Mouse (Mus musculus): ENCODE measurements around the gene Rhot2. TPM values are rescaled to one million over a fixed set of nuclear protein-coding genes. Genes with fewer than 3 reads are reported as not detected.

The Rhot2 gene
- polyA plus RNA-seq, 1 experiment from 2014 or later, result 26.4 TPM

DNA sequence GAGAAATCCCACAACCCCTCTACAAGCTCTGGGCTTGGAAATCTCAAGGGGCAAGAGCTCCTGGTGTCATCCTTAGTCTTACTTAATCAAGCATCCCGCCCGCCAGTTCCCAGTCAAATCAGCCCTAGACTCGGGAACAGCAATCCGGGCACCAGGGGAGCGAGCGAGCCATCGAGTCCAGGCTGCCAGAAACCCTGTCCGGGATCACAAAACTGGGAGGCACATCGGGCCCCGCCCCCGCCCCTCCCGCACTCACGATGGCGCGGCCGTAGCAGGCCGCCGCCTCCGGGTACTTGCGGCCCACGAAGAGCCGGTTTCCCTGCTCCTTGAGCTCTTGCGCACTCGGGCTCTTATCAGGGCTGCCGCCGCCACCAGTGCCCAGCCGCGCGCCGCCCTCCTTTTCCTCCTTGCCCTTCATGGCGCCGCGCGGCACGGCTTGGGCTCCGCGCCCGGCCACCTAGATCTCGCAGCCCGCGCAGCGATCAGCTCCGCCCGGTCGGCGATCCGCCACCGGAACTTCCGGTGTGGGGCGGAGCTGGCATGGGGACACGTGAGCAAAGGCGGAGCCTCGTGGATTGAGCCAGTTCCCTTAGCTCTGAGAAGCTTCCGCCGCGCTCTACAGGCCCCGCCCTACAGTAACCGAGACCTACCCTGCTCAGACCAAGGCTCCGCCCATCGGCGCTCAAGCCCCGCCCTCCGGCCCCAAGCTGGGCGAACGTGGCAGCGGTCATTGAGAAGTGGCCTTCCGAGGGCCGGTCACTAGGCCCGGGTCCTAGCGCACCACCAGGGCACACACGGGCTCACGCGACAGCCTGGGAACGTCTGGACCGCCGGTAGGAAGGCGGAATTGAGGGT is 12.0 kb downstream of the Rhot2 start:
- Histone ChIP-seq H3K27ac (peak overlapping the region; percentile 95), H3K27me3 (no peaks in the 10 kb centered on the region), H3K9ac (peak overlapping the region; percentile 93), H3K4me2 (peak overlapping the region; percentile 98), H3K4me1 (peaks cover 79% of the 10 kb centered on the region), H3K9me3 (no peaks in the 10 kb centered on the region), H3K36me3 (peaks cover 47% of the 10 kb centered on the region), H3K4me3 (peak overlapping the region; percentile 86)
- ATAC-seq (ENCODE audit: insufficient number of reproducible peaks, insufficient read depth, low FRiP score, low TSS enrichment, low read depth), result peak; percentile 85
- under 1% methylated on average over 71 of the region's 77 CpGs for WGBS

DNA sequence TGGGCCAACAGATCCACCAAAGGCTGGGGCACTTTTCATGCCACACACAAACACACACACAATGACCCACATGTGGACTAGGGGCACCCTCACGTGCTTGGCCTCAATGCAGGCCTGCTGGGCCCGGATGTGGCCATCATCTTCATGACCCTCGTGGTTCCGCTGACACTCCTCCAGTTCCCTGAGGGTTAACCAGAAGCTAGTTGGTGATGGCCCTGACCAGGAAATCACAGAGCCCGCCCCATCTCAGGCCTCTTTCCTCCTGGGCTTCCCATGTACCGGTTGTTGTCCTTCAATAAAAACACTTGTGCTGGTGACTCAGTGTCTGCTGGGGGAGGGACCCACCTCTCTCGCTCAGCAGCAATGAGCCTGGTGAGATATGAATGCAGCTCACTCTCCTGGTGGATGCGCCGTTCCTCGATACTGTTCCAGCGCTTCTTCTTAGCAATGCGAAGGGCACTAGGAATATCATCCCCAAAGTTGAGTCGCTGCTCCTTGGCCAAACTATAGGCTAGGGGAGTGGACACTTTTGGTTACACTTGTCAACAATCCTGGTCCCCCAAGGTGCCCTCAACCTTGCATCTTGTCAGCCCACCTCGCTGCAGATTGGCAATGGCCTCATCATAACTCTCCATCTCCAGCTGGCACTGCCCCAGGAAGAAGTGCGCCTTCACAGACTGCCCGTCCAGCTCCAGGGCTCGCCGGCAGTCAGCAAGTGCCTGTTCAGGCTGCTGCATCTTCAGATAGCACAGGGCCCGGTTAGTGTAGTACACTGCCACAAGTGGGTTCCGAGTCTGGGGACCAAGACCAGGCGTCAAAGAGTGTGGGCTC is 13.0 kb downstream of the Rhot2 start:
- WGBS, result 63% methylated on average over 21 of the region's 21 CpGs

DNA sequence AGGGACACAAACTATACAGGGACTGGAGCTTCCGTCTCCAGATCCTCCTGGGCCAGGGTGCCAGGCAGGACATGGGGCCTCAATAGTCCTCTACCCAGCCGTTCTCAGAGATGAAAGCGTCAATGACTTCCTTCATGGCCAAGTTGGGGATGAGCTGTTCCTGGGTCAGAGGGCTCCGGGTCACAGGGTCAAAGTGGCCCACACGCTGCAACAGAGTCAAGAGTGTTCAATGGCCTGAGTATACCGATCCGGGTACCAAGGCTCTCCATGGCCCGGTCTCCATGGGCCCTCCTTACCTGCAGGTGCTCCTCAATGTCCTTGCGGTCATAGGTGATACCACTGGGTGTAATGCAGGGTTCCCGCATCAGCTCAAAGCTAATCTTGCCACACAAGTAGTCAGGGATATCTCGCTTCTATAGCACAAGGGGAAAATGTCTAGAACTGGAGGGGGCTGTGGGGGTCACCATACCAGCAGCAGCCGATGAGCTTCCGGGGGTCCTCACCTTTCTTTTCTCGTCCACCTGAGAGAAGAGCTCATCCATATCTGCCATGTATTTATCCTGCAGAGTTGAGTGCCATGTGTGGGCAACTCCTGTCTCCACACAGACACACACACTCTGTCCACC is 13.7 kb downstream of the Rhot2 start:
- H3K9me3 ChIP-seq, result no peaks in the 10 kb centered on the region
- peaks cover 70% of the 10 kb centered on the region for H3K4me1 ChIP-seq
- no peak for ATAC-seq (ENCODE audit: insufficient number of reproducible peaks, insufficient read depth, low FRiP score, low TSS enrichment, low read depth)
- peak overlapping the region; percentile 98 for H3K4me2 ChIP-seq
- H3K27ac ChIP-seq, result no peak overlapping the region
- H3K36me3 ChIP-seq, result peaks cover 62% of the 10 kb centered on the region
- H3K9ac ChIP-seq, result peak overlapping the region; percentile 93
- no peaks in the 10 kb centered on the region for H3K27me3 ChIP-seq
- WGBS, result 83% methylated on average over 14 of the region's 14 CpGs
- H3K4me3 ChIP-seq, result peak overlapping the region; percentile 86

More for the DNA sequence above, 13.0 kb downstream of the Rhot2 start:
- H3K9ac ChIP-seq, result peak overlapping the region; percentile 93
- no peaks in the 10 kb centered on the region for H3K9me3 ChIP-seq
- ATAC-seq (ENCODE audit: insufficient number of reproducible peaks, insufficient read depth, low FRiP score, low TSS enrichment, low read depth), result no peak
- peaks cover 70% of the 10 kb centered on the region for H3K4me1 ChIP-seq
- peak overlapping the region; percentile 98 for H3K4me2 ChIP-seq
- no peaks in the 10 kb centered on the region for H3K27me3 ChIP-seq
- H3K27ac ChIP-seq, result peak overlapping the region; percentile 95
- peaks cover 56% of the 10 kb centered on the region for H3K36me3 ChIP-seq
- H3K4me3 ChIP-seq, result peak overlapping the region; percentile 86

- Histone ChIP-seq H3K9me3 (no peaks in the 10 kb centered on the region), H3K9ac (no peak overlapping the region; the same call in none of the 2 replicates), H3K27me3 (no peaks in the 10 kb centered on the region), H3K4me1 (peaks cover 67% of the 10 kb centered on the region), H3K4me2 (peak overlapping the region; percentile 81), H3K27ac (no peak overlapping the region), H3K4me3 (peak overlapping the region; percentile 86; the same call in 1 of the 2 replicates), H3K36me3 (peaks cover 62% of the 10 kb centered on the region)
- no peak for ATAC-seq (ENCODE audit: insufficient number of reproducible peaks, insufficient read depth, low FRiP score, low TSS enrichment, low read depth)
- WGBS, result 80% methylated on average over 4 of the region's 4 CpGs
Observed at GRCm38 (mm10) chr17:25830200-25830753, 14.4 kb downstream of the Rhot2 start.

- Histone ChIP-seq H3K4me1 (peaks cover 67% of the 10 kb centered on the region), H3K4me3 (peak overlapping the region; percentile 60), H3K9ac (peak overlapping the region; percentile 81), H3K9me3 (no peaks in the 10 kb centered on the region), H3K36me3 (peaks cover 56% of the 10 kb centered on the region), H3K27me3 (no peaks in the 10 kb centered on the region), H3K27ac (peak overlapping the region; percentile 92), H3K4me2 (peak overlapping the region; percentile 81)
- WGBS, result 39% methylated on average over 8 of the region's 8 CpGs
- no peak for ATAC-seq (ENCODE audit: insufficient number of reproducible peaks, insufficient read depth, low FRiP score, low TSS enrichment, low read depth)
Observed at GRCm38 (mm10) chr17:25829558-25830017, 15.1 kb downstream of the Rhot2 start.

GRCm38 (mm10) chr17:25828712-25829557 is 15.7 kb downstream of the Rhot2 start, which contains the start of gene Jmjd8:
Gene Jmjd8, plus strand, starts transcription at chr17:25828867.
- WGBS, result under 1% methylated on average over 32 of the region's 32 CpGs
- H3K36me3 ChIP-seq, result peaks cover 55% of the 10 kb centered on the region

GRCm38 (mm10) chr17:25828223-25828594 is 16.4 kb downstream of the Rhot2 start:
- H3K27me3 ChIP-seq, result no peaks in the 10 kb centered on the region
- H3K9me3 ChIP-seq, result no peaks in the 10 kb centered on the region
- peak overlapping the region; percentile 92; the same call in 1 of the 2 replicates for H3K27ac ChIP-seq
- 81% methylated on average over 8 of the region's 8 CpGs for WGBS
- H3K36me3 ChIP-seq, result peaks cover 55% of the 10 kb centered on the region
- H3K4me1 ChIP-seq, result peaks cover 64% of the 10 kb centered on the region
- ATAC-seq (ENCODE audit: insufficient number of reproducible peaks, insufficient read depth, low FRiP score, low TSS enrichment, low read depth), result no peak
- H3K9ac ChIP-seq, result peak overlapping the region; percentile 81
- H3K4me2 ChIP-seq, result peak overlapping the region; percentile 81
- H3K4me3 ChIP-seq, result peak overlapping the region; percentile 60

More at GRCm38 (mm10) chr17:25828712-25829557, 15.7 kb downstream of the Rhot2 start, which contains the start of gene Jmjd8:
- H3K9ac ChIP-seq, result peak within 1 kb of the TSS; percentile 81
- ATAC-seq (ENCODE audit: insufficient number of reproducible peaks, insufficient read depth, low FRiP score, low TSS enrichment, low read depth), result no peak
- peak within 1 kb of the TSS; percentile 92 for H3K27ac ChIP-seq
- no peaks in the 10 kb centered on the region for H3K9me3 ChIP-seq
- peak within 1 kb of the TSS; percentile 60 for H3K4me3 ChIP-seq
- H3K27me3 ChIP-seq, result no peaks in the 10 kb centered on the region
- H3K4me1 ChIP-seq, result peaks cover 67% of the 10 kb centered on the region
- peak within 1 kb of the TSS; percentile 81 for H3K4me2 ChIP-seq

DNA sequence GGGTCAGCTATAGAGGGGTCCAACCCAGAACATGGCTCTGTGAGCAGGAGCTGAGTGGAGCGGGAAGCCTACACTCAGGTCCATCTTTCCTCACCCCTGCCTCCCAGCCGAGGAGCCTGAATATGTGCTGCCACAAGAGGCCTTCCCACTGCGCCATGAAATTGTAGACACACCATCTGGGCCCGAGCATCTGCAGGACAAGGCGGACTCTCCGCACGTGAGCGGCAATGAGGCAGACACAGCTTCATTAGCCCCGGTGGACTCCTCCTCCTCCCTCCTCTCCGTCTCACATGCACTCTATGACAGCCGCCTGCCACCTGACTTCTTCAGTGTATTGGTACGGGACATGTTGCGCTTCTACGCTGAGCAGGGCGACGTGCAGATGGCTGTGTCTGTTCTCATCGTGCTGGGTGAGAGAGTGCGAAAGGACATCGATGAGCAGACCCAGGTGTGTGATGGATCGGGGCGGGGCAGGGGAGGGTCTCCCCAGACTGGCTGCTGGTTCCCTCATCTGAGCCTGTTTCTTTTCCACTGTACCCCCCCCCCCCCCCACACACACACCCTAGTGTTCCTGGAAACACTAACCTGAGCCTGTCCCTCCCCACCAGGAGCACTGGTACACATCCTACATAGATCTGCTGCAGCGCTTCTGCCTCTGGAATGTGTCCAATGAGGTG is 17.0 kb downstream of the Rhot2 start:
- Histone ChIP-seq H3K4me2 (0 out of 2 replicates have a peak overlapping the region, but pooled peaks have one; percentile 81), H3K4me1 (peaks cover 66% of the 10 kb centered on the region), H3K9me3 (no peaks in the 10 kb centered on the region)

DNA sequence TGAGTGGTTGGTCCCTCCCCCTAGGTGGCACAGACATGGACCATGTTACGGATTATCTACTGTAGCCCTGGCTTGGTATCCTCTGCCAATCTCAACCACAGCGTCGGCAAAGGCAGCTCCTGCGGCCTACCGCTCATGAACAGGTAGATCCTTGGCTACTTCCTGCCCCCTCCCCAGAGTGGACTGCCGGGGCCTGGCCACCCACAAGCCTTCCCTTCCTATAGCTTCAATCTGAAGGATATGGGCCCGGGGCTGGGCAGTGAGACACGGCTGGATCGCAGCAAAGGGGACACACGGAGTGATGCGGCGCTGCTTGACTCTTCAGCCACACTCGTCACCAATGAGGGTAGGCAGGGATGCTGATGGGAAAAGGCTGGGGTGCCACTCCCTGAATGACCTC is 17.6 kb downstream of the Rhot2 start:
- ATAC-seq (ENCODE audit: insufficient number of reproducible peaks, insufficient read depth, low FRiP score, low TSS enrichment, low read depth), result no peak
- Histone ChIP-seq H3K4me1 (peaks cover 65% of the 10 kb centered on the region), H3K4me2 (no peak overlapping the region), H3K27ac (no peak overlapping the region), H3K27me3 (peaks cover 4% of the 10 kb centered on the region), H3K4me3 (no peak overlapping the region), H3K36me3 (peaks cover 55% of the 10 kb centered on the region), H3K9ac (no peak overlapping the region), H3K9me3 (no peaks in the 10 kb centered on the region)
- WGBS, result 88% methylated on average over 13 of the region's 13 CpGs

More for the DNA sequence above, 17.0 kb downstream of the Rhot2 start:
- H3K27ac ChIP-seq, result no peak overlapping the region
- H3K4me3 ChIP-seq, result peak overlapping the region; percentile 60; the same call in 1 of the 2 replicates
- WGBS, result 87% methylated on average over 22 of the region's 22 CpGs
- no peak for ATAC-seq (ENCODE audit: insufficient number of reproducible peaks, insufficient read depth, low FRiP score, low TSS enrichment, low read depth)
- H3K27me3 ChIP-seq, result no peaks in the 10 kb centered on the region
- H3K9ac ChIP-seq, result peak overlapping the region; percentile 81; the same call in 1 of the 2 replicates
- peaks cover 55% of the 10 kb centered on the region for H3K36me3 ChIP-seq
